Mouse (Mus musculus): ENCODE measurements at regions not wholly inside any gene's neighbourhood (a gene's known extent, or its start where the extent isn't known, plus 50 kb on each side); places are given as distances from the start of the nearest gene placed in this dataset.
A peak's percentile ranks its signal among the peaks of the same experiment; 100 is the strongest.

GRCm38 (mm10) chr6:111621684-111622480, 651.7 kb upstream of the Lmcd1 start:
- DNase-seq (ENCODE audit: low spot score in 2 of 2) = no peak

GRCm38 (mm10) chr6:111622481-111623139, 650.9 kb upstream of the Lmcd1 start:
- DNase-seq (ENCODE audit: low spot score in 2 of 2) = no peak

GRCm38 (mm10) chr6:111623140-111623497, 650.4 kb upstream of the Lmcd1 start:
- DNase-seq (ENCODE audit: low spot score in 2 of 2) = no peak

GRCm38 (mm10) chr6:111625501-111625900, 648.1 kb upstream of the Lmcd1 start:
- DNase-seq (ENCODE audit: low spot score in 2 of 2) = no peak

GRCm38 (mm10) chr6:111652736-111653135, 620.8 kb upstream of the Lmcd1 start:
- no peak for DNase-seq (ENCODE audit: low spot score in 2 of 2)

GRCm38 (mm10) chr6:111659957-111660356, 613.6 kb upstream of the Lmcd1 start:
- peak in 1 of 2 experiments; percentile 1 for DNase-seq (ENCODE audit: low spot score in 2 of 2)

GRCm38 (mm10) chr6:111664603-111665002, 609.0 kb upstream of the Lmcd1 start:
- no peak for DNase-seq (ENCODE audit: low spot score in 2 of 2)

- DNase-seq (ENCODE audit: low spot score in 2 of 2) = no peak
Observed at GRCm38 (mm10) chr6:111684911-111685310, 588.6 kb upstream of the Lmcd1 start.

GRCm38 (mm10) chr6:111702864-111703263, 570.7 kb upstream of the Lmcd1 start:
- DNase-seq (ENCODE audit: low spot score in 2 of 2) = no peak

- no peak for DNase-seq (ENCODE audit: low spot score in 2 of 2)
Observed at GRCm38 (mm10) chr6:111708277-111708676, 565.3 kb upstream of the Lmcd1 start.

GRCm38 (mm10) chr6:111725969-111726368, 547.6 kb upstream of the Lmcd1 start:
- no peak for DNase-seq (ENCODE audit: low spot score in 2 of 2)

- DNase-seq (ENCODE audit: low spot score in 2 of 2) = no peak
Observed at GRCm38 (mm10) chr6:111730381-111730780, 543.2 kb upstream of the Lmcd1 start.

- DNase-seq (ENCODE audit: low spot score in 2 of 2) = no peak
Observed at GRCm38 (mm10) chr6:111733926-111734325, 539.6 kb upstream of the Lmcd1 start.

- peak; percentile 5 to 6 for DNase-seq (ENCODE audit: low spot score in 2 of 2)
Observed at GRCm38 (mm10) chr6:111738983-111739382, 534.6 kb upstream of the Lmcd1 start.

- no peak for DNase-seq (ENCODE audit: low spot score in 2 of 2)
Observed at GRCm38 (mm10) chr6:111781710-111782481, 491.7 kb upstream of the Lmcd1 start.

GRCm38 (mm10) chr6:111808611-111809010, 464.9 kb upstream of the Lmcd1 start:
- DNase-seq (ENCODE audit: low spot score in 2 of 2) = no peak

- no peak for DNase-seq (ENCODE audit: low spot score in 2 of 2)
Observed at GRCm38 (mm10) chr6:111813982-111814603, 459.5 kb upstream of the Lmcd1 start.

- no peak for DNase-seq (ENCODE audit: low spot score in 2 of 2)
Observed at GRCm38 (mm10) chr6:111815150-111815549, 458.4 kb upstream of the Lmcd1 start.

GRCm38 (mm10) chr6:111820265-111820664, 453.3 kb upstream of the Lmcd1 start:
- DNase-seq (ENCODE audit: low spot score in 2 of 2) = no peak

- DNase-seq (ENCODE audit: low spot score in 2 of 2) = no peak
Observed at GRCm38 (mm10) chr6:111844321-111844835, 429.2 kb upstream of the Lmcd1 start.

- no peak for DNase-seq (ENCODE audit: low spot score in 2 of 2)
Observed at GRCm38 (mm10) chr6:111866101-111866598, 407.4 kb upstream of the Lmcd1 start.

GRCm38 (mm10) chr6:111882557-111882956, 391.0 kb upstream of the Lmcd1 start:
- DNase-seq (ENCODE audit: low spot score in 2 of 2) = no peak

Data from right cerebral cortex, postnatal 36 days (tissue).